Mouse (Mus musculus) layer of hippocampus, postnatal 14 days (tissue): Measurements from ENCODE around the gene Akr1c13. TPM values are rescaled to one million over a fixed set of nuclear protein-coding genes. Genes with fewer than 3 reads are reported as not detected.
A peak's percentile ranks its signal among the peaks of the same experiment; 100 is the strongest.

Source experiments
- DNase-seq, 2 experiments: peaks; one replicate each; pipeline ENCODE4 v3.0.0; 2021 to 2022; ENCODE audit warnings: low spot score in 2 of 2, mixed read lengths in 1 of 2
- total RNA-seq, 2 experiments: library from RNA; stranded (reverse); gene quantifications; 2 replicates each; pipeline ENCODE4 v1.2.3; 2021

Gene Akr1c13
- total RNA-seq, 2 experiments from 2014 or later, result 0.35 to 1.7 TPM

DNA sequence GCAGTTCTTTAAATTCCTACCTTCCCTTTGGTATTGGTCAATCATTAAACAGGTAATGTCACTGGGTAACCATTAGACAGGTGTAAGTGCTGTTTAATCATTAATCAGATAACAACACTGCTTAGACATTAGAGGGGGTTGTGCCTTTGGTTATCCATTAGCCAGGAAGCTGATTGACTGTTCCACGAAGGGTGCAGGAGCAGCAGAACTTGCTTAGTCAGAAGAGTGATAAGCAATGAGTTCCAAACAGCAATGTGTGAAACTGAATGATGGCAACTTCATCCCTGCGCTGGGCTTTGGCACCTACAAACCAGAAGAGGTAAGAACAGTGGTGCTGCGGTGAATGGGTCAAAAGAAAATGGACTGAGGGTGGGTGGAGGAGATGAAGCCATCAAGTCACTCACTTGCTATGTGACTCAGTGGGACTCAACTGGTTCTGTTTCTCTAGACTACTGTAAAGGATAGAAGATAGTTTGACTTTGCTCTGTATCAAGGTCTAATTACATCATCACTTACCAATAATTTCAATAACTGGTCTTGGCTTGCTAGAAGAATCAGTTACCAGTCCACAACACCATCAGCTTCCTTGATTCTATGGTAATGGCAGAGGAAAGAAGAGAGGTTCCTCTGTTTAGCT is 42.7 kb downstream of the Akr1c13 start:
- no peak for DNase-seq

DNA sequence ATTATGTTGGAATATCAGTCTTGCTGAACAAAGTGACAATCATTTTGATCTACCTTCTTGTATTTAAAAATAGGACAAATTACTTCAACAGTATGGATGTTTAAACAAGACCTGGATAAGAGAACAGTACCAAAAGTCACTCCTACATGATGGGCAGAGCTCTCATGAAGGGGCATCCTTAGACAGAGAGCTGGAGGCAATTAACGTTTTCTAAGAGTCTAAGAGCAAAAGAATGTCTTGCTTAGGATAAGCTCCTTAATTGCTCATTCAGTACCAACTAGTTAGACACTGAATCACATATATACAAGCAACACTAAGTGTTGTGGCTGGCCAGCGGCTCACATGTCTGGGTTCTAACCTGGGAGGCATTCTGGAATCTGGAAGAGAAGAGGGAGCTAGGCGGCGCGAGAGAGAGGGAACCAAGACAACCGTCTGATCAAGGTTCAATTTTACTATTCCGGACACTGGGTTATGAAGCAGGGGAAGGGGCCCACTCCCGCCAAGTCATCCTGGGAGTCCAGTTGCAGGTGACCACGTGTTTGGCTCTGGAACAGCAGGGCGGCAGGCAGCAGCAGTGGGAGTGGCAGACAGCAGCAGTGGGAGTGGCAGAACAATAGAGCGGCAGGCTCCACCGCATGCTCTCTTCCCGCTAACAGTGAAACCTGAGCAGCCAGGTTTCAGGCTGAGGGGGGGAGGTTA is 54.1 kb downstream of the Akr1c13 start:
- DNase-seq, result peak in 1 of 2 experiments; percentile 3

DNA sequence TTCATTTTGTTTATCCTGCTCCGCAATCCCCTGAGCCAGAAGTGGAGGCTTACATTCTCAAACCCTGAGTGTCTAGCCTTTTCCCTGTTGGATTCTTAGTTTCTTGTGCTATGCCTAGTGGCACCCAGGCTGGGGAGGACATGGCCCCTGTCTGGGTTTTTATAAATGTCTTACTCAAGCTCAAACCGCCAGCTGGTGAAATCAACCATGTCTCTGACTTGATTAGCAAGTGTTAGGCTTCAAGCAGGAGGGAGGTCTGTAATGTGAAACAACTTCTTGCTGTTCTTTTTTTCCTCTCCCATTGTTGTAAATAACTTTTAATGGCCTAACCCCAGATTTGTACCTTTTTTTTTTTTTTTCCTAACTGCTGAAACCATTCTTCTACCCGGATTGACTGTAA is 58.4 kb downstream of the Akr1c13 start:
- DNase-seq, result no peak

Other genes with a start within 250 kb of the Akr1c13 start
- gene Ucn3, start 245.8 kb upstream of the Akr1c13 start, total RNA-seq, result not detected
- gene Akr1c14, start 142.1 kb upstream of the Akr1c13 start, total RNA-seq, result 1 to 10 TPM; 1.8 to 2.1 TPM
- 1 to 10 TPM; 2.1 to 2.7 TPM for gene Akr1c18, start 40.5 kb upstream of the Akr1c13 start, total RNA-seq
- gene Akr1c19, start 37.5 kb downstream of the Akr1c13 start, total RNA-seq, result under 1 TPM in 1 of 2 experiments, not detected in 1; 0.18 TPM
- not detected for gene Akr1c12, start 88.3 kb downstream of the Akr1c13 start, total RNA-seq
- gene Akr1c6, start 243.2 kb downstream of the Akr1c13 start, total RNA-seq, result not detected